Mouse (Mus musculus) CD4-positive naive resting alpha-beta T cell, adult 57 days (primary cell): Measurements from ENCODE around the gene Elmo1. TPM values are rescaled to one million over a fixed set of nuclear protein-coding genes. Genes with fewer than 3 reads are reported as not detected.

ENCODE experiments used
- total RNA-seq: library from RNA; stranded (reverse); gene quantifications from one replicate; pipeline ENCODE4 v1.2.4, GENCODE M21; 2023

Elmo1 gene
- 176 TPM for total RNA-seq

DNA sequence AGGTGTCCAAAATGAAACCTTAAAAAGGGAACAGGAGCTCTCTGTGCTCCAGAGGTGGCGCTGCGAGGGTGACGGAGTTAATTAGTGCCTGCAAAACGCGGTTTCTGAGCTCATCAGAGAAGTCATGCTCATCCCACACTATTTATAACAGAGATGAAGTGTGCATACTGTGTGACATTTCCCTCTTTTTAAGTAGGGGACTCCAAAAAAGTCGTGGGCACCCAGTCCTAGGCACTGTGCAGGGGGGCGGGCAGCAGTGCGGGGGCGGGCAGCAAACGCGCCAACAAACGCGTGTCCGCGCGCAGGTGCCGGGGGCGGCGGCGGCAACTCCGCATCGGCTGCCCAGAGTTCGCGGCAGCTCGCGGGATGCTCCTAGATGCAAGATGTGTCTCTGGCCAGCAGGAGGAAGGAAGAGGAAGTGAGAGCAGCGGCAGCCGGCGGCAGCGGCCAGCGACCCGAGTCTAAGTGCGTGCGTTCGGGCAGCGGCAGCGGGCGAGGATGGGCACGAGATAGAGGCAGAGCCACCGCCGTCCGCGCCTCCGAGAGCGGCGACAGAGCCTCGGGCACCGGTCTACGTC lies at the start of gene Elmo1:
Elmo1 (plus strand) TSS at position 464 of the 578 bp plus-strand sequence.

